Mouse (Mus musculus) CD4-positive, CD25-positive, alpha-beta regulatory T cell, adult 4 months (primary cell): Measurements from ENCODE around the gene Pln. TPM values are rescaled to one million over a fixed set of nuclear protein-coding genes. Genes with fewer than 3 reads are reported as not detected.

Experiments
- ATAC-seq: one replicate; pipeline ENCODE4 v1.8.0; 2017
- polyA plus RNA-seq, 2 experiments: library from polyadenylated mRNA; unstranded; fragments of 100-300 nt; shearing (Covaris generic); gene quantifications; one replicate each; pipeline ENCODE4 v1.2.1; 2017

Pln gene
- polyA plus RNA-seq, 2 experiments from 2014 or later, result 1.8 to 2.0 TPM

DNA sequence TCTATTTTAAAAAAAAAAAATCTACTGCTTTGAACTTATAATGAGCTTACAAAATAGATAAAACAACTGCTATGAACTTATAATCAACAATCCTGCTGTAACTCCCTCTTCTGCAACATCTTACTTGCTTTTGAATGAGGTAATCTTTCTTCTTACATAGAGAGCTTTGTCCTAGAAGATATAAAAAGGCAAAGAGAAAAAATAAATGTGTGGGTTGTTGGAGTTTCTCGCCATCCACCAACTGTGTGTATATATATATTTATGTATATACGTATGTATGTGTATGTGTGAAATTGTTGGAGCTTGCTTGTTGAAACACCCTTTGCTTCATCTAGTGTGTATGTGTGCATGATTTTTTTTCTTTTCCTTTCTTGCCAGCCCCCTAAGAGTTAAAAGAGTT is 29.8 kb downstream of the Pln start:
- ATAC-seq, result no peak

DNA sequence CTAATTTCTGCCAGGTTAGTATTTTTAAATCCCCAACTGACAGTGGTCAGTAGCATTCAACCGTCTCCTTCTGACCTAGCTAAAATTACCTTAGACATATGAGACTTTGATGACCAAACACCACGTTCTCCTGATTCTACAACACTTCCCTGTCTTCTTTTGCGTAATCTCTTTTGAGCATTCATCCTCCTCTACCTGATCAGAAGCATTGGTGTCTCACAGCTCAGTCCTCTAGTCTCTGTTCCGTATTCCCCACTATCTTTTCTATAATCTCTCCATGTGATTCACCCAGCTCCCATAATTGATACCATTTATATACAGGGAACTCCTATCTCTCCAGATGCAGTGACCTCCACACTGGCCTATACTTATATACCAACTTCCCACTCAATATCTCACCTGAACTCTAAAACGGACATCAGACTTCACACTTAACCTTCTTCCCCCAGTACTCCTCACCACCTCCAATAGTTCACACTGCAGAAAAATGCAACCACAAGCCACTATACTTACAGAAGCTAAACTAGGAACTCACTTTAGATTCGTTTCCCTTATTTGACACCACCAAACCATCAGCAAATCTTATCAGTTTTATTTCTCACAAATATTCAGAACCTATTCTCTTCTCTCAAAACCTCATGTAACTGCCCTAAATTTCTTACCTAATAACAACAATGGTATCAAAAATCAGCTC is 36.6 kb downstream of the Pln start:
- ATAC-seq, result no peak

DNA sequence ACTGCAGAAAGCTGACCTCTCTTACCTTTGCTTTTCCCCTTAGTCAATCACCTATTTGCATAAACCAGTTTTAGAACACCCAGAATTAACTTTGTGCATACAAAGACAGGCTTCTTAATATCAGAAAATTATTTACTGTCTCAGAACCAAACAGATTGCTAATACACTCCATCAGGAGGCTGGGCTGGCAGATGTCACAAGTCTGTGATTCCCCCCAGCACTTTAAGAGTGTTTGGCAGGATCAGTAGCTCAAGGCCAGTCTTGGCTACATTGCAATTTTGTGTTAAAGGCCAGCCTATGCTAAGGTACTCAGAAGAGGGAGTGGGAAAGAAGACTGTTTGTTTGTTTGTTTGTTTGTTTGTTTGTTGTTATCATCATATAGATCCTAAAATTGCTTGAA is 39.6 kb downstream of the Pln start:
- ATAC-seq, result no peak

DNA sequence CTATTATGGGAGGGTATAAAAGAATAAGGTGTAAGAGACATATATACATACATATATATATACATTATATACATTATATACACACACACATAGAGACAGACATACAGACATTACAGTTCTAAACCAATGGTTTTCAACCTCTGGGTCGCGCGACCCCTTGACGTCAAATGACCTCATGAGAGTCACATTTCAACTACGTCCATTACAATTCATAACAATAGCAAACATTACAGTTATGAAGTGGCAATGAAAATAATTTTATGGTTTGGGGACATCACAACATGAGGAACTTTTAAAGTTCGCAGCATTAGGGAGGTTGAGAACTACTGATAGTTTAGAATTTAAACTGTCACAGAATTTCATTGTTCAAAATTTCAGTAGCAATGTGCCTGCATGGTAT is 40.8 kb downstream of the Pln start:
- no peak for ATAC-seq

DNA sequence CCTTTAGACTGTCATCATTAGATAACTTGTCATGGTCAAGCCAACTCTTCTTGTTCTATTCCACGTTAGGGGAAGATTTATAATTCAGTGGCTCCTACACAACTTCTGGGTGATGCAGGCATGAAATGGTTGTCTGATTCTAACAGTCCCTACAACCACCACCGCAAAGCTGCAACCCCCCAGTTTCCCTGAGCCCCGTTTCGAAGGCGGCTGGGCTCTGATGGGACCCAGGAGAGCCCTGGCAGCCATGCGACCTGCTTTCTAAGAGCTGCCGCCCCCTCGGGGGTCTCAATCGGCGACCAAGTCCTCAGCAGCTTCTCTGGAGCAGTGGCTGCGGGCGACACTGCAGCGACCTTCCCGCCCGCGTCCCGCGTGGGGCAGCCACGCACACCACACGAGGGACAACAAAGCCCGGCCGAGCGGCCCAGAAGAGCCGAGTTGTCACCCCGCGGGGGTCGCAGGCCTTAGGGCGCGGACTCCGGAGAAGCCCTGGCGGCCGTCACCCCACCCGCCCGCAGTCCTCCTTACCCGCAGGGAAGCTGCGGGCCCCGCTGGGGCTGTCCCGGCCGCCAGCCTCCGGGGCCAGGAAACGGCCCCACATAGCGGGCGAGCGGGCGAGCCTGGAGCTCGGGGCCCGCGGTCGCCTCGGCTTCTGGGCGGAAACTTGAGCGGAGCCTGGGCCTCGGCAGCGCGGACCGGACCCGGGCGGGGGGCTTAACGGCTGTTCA is 41.7 kb downstream of the Pln start:
- peak; percentile 76 for ATAC-seq

DNA sequence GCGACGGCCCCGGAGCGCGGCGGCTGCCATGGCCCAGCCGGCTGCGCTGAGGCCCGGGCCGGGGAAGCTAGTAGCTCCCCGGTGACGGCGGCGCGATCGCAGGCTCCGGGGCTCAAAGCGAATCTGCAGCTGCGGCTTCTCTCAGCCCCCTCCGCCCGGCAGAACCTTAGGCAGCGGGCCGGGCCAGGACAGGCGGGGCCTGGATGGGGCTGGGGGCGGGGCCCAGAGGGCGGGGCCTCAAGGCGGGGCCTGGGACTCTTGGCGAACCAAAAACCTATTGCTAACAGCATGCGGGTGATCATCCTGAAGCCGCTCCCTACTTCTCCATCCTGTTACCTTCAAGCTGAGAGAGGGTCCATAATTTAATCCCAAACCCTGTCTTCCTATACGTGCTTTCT is 42.2 kb downstream of the Pln start, which contains the start of gene Cep85l:
Cep85l (minus strand) TSS at position 239 of the 398 bp plus-strand sequence.
- ATAC-seq, result peak; percentile 81

DNA sequence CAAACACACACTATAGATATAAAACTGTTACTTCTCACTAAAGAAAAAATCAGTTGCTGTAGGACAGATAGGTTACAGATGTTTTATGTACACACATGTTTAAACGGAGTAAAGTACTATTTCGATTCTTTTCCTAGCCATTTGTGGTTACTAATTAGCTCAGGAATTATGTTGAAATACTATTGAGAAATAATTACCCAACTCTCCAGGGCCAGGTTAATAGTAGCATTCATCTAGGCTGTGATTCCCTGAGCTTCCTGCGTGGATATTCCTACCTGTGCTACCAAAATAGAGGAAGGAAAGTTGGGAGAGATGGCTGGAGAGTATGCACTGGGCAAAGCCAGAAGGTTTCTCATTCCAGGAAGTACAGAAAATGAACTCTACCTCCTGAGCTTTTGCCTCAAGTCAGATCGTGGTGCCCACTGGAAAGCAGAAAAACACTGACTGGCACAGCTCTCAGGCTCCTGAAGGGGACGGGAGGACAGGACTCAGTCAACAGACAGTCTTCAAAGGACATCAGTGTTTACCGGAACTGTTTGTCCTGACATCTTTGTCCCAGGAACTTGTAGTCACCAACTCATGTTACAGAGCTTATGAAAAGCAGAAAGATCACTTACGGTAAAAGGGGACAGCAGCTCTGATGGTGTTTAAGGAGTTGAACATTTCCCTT is 45.4 kb downstream of the Pln start:
- no peak for ATAC-seq

DNA sequence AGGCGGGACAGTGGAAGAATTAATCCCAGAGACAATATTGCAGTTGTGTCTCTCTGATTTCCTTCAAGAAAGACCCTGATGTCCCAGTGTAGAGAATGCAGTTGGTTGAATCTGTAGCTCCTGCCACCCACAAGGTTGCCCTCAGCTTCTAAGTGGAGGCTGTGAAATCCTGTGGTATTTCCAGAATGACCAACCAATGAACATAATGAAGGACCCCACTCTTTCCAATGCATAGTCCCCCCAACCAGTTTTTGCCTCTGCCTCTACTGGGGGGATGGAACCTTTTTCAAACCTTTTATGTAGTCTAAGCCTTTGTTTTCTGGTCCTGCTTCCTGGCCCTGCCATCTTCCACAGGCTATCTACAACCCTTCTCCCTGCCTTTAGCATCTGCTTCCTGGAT is 47.4 kb downstream of the Pln start:
- no peak for ATAC-seq

DNA sequence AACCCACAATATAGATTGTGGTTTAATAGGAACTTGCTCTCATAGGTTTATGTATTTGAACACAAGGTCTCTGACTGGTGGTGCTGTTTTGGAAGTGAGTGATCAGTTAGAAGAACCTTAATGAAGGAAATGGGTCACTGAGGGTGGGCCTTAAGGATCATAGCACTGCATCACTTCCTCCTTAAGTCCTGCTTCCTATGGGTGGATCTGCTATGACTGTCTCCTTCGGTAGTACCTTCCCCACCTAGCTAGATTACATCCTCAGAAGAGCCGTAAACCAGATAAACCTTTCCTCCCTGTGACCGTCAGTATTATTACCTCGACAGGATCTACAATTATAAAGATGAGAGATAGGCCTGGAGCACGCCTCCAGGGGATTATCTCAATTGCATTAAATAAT is 48.0 kb downstream of the Pln start:
- no peak for ATAC-seq

DNA sequence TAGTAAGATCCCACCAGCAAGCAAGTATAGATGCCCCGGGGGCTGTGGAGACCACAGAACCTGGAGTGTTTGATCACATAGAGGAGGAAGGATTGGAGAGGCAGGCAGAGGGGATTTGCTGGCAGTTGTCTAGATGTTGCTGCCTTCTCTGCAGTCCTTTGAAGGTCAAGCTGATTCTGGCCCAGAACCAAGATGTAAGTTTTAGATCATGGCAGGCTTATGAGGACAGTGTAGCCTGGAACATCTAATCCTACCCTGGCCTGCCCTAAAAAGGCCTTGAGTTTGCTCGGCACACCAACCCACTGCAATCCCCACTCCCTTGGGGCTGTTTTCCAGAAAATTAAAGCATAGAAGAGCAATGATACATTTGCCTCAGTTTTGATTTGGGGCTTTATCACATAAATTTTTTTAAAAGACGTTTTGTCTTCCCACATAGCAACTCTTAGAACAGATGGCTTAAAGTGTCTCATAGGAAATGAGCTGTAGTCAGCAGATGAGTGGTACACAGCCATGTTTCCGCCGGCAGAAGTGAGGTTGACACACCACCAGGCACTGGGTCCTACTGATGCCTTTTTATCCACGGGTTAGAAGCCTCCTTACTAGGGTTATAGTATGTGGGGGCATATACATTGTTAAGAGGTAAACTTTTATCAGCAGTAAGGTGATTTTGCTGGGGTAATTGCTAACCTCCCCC is 50.9 kb downstream of the Pln start:
- no peak for ATAC-seq

DNA sequence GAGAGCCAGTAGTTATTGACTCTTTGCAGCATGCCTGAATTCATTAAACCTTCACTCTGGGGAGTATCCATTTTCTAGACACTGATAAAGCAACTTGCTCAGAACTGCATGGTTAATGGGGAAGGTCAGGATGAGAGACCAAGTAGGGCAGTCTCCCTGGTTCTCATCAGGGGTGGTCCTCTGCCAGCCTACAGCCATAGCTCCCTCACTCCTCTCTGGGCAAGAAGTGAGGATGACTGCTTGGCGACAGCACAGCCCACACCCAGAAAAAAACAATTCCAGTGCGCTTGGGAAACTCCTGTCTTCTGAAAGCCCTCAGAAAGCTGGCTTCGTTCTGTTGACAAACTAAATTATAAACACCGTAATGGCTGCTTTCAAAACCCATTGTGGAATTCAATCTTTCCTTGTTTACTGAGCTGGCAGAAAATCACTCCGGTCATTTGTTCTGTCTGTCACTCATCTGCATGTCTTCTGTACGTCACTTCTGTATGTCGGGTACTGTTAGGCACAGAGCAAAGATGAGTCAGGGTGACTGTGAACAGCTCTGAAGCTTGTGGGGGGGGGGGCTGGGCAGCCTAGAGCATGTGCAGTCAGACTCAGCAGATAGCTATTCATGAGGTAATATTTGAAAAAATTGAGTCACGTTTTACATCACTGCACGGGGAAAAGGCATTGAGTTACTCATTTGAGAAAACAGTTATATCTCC is 57.6 kb downstream of the Pln start:
- no peak for ATAC-seq

Other genes with a start within 250 kb of the Pln start
- 1 to 10 TPM; 1.8 to 2.8 TPM for gene Cep85l, start 42.3 kb downstream of the Pln start, polyA plus RNA-seq